Mouse (Mus musculus) cerebellum, adult 2 months (tissue): ENCODE results near the gene Fndc3b. TPM values are rescaled to one million over a fixed set of nuclear protein-coding genes. Genes with fewer than 3 reads are reported as not detected.

ENCODE experiments used
- DNase-seq, 2 experiments: peaks; one replicate each; pipeline ENCODE4 v3.0.0; 2021
- H3K27ac ChIP-seq: fragments of 200-500 bp; 2 replicates; pipeline ENCODE4 v1.5.1; 2012; ENCODE audit warnings: low read length, control low read depth, inconsistent platforms; ENCODE audit not compliant: insufficient read depth
- H3K27me3 ChIP-seq: fragments of 200-500 bp; 2 replicates; pipeline ENCODE4 v1.6.1; 2012; ENCODE audit warnings: inconsistent platforms, mild to moderate bottlenecking, low read length, moderate library complexity; ENCODE audit not compliant: control insufficient read depth, insufficient read depth
- H3K4me1 ChIP-seq: fragments of 200-500 bp; 2 replicates; pipeline ENCODE4 v1.6.1; 2011; ENCODE audit warnings: low read length; ENCODE audit not compliant: control insufficient read depth, insufficient read depth
- H3K4me3 ChIP-seq: fragments of 200-500 bp; replicated peaks from 2 replicates; pipeline ENCODE3; 2011; ENCODE audit warnings: mild to moderate bottlenecking, low read depth, low read length, control low read depth; ENCODE audit not compliant: insufficient read depth
- CTCF ChIP-seq: fragments of 200-500 bp; IDR thresholded peaks from 2 replicates; pipeline ENCODE4 v1.5.1; 2011; ENCODE audit warnings: low read depth, mild to moderate bottlenecking, control low read depth, low read length, moderate library complexity, borderline replicate concordance; ENCODE audit not compliant: insufficient read depth
- POLR2A ChIP-seq: fragments of 200-500 bp; IDR thresholded peaks from 2 replicates; pipeline ENCODE4 v1.6.1; 2011; ENCODE audit warnings: low read length, control low read depth, borderline replicate concordance; ENCODE audit not compliant: insufficient read depth
- WGBS: fragments of 180-500 bp; shearing (Covaris S2); methylation state at CpG from one replicate; pipeline ENCODE4 v1.1.7; 2018; 5-methylcytosine and 5-hydroxymethylcytosine counted together
- polyA plus RNA-seq: library from polyadenylated mRNA; depleted of rRNA; stranded (reverse); fragments of >200 nt; gene quantifications from 2 replicates; pipeline ENCODE4 v1.2.3, GENCODE M21; 2012

Gene Fndc3b
- polyA plus RNA-seq, 1 experiment = 4.1 TPM

- no peaks in the 10 kb centered on the region for H3K27me3 ChIP-seq
- H3K4me1 ChIP-seq = peaks cover 10% of the 10 kb centered on the region; the same call in 1 of the 2 replicates
- DNase-seq = no peak
- H3K27ac ChIP-seq = no peak overlapping the region
- no peak overlapping the region for H3K4me3 ChIP-seq
- WGBS = 79% methylated on average over 5 of the region's 5 CpGs
- TF ChIP-seq POLR2A (no peak), CTCF (no peak)
These were observed 17.0 kb downstream of the Fndc3b start for GRCm38 (mm10) chr3:27694111-27694510.

GRCm38 (mm10) chr3:27691486-27692160 lies 19.5 kb downstream of the Fndc3b start:
- TF ChIP-seq POLR2A (no peak), CTCF (no peak)
- DNase-seq = no peak
- Histone ChIP-seq H3K27me3 (no peaks in the 10 kb centered on the region), H3K4me3 (no peak overlapping the region), H3K27ac (no peak overlapping the region), H3K4me1 (peaks cover 13% of the 10 kb centered on the region; the same call in 1 of the 2 replicates)
- 82% methylated on average over 9 of the region's 9 CpGs for WGBS

GRCm38 (mm10) chr3:27690030-27690429 lies 21.1 kb downstream of the Fndc3b start:
- H3K27me3 ChIP-seq = no peaks in the 10 kb centered on the region
- no peak overlapping the region for H3K27ac ChIP-seq
- no peak overlapping the region for H3K4me3 ChIP-seq
- 57% methylated on average over 6 of the region's 6 CpGs for WGBS
- TF ChIP-seq CTCF (no peak), POLR2A (no peak)
- DNase-seq = peak in 1 of 2 experiments; percentile 47
- peaks cover 14% of the 10 kb centered on the region; the same call in 1 of the 2 replicates for H3K4me1 ChIP-seq

- Histone ChIP-seq H3K27me3 (no peaks in the 10 kb centered on the region), H3K4me1 (peaks cover 17% of the 10 kb centered on the region; the same call in 1 of the 2 replicates), H3K27ac (no peak overlapping the region), H3K4me3 (no peak overlapping the region)
- DNase-seq = peak; percentile 88 to 93
- 40% methylated on average over 12 of the region's 12 CpGs for WGBS
- TF ChIP-seq CTCF (no peak), POLR2A (no peak)
These were observed 21.8 kb downstream of the Fndc3b start for GRCm38 (mm10) chr3:27689149-27689865.

- 70% methylated on average over 19 of the region's 19 CpGs for WGBS
- H3K4me3 ChIP-seq = no peak overlapping the region
- DNase-seq = peak in 1 of 2 experiments; percentile 25
- H3K4me1 ChIP-seq = peaks cover 17% of the 10 kb centered on the region; the same call in 1 of the 2 replicates
- no peak overlapping the region for H3K27ac ChIP-seq
- TF ChIP-seq POLR2A = no peak
- no peak for TF ChIP-seq CTCF
- H3K27me3 ChIP-seq = no peaks in the 10 kb centered on the region
These were observed 24.2 kb downstream of the Fndc3b start for GRCm38 (mm10) chr3:27686732-27687491.

GRCm38 (mm10) chr3:27685650-27686208 lies 25.4 kb downstream of the Fndc3b start:
- DNase-seq = no peak
- no peaks in the 10 kb centered on the region for H3K27me3 ChIP-seq
- H3K27ac ChIP-seq = no peak overlapping the region
- no peak overlapping the region for H3K4me3 ChIP-seq
- H3K4me1 ChIP-seq = peaks cover 15% of the 10 kb centered on the region; the same call in 1 of the 2 replicates
- WGBS = 98% methylated on average over 14 of the region's 14 CpGs
- TF ChIP-seq CTCF = no peak
- no peak for TF ChIP-seq POLR2A

GRCm38 (mm10) chr3:27685134-27685533 lies 26.0 kb downstream of the Fndc3b start:
- DNase-seq = no peak

More at GRCm38 (mm10) chr3:27685134-27685533, 26.0 kb downstream of the Fndc3b start:
- Histone ChIP-seq H3K4me3 (no peak overlapping the region), H3K4me1 (peaks cover 15% of the 10 kb centered on the region; the same call in 1 of the 2 replicates), H3K27me3 (no peaks in the 10 kb centered on the region), H3K27ac (no peak overlapping the region)
- 96% methylated on average over 6 of the region's 6 CpGs for WGBS
- TF ChIP-seq POLR2A (no peak), CTCF (no peak)
